Mouse (Mus musculus) kidney, embryonic 16.5 days (tissue): Measurements from ENCODE around the gene Rps7. TPM values are rescaled to one million over a fixed set of nuclear protein-coding genes. Genes with fewer than 3 reads are reported as not detected.
A peak's percentile ranks its signal among the peaks of the same experiment; 100 is the strongest.

ENCODE experiments used
- ATAC-seq: fragments of 200-750 bp; cut with Nextera tagmentation; 2 replicates; pipeline ENCODE4 v1.8.0; 2017; ENCODE audit warnings: moderate TSS enrichment; ENCODE audit not compliant: low FRiP score, low TSS enrichment
- H3K27ac ChIP-seq: fragments of 300-500 bp; sonication (generic); 2 replicates; pipeline ENCODE4 v1.5.1; 2014; ENCODE audit warnings: low read length
- H3K27me3 ChIP-seq: fragments of 300-500 bp; sonication (generic); 2 replicates; pipeline ENCODE4 v1.6.1; 2014; ENCODE audit warnings: low read length, control low read depth, mixed read lengths; ENCODE audit not compliant: insufficient read depth
- H3K36me3 ChIP-seq: fragments of 300-500 bp; sonication (generic); 2 replicates; pipeline ENCODE4 v1.6.1; 2014; ENCODE audit warnings: low read length, control low read depth, mixed read lengths; ENCODE audit not compliant: insufficient read depth
- H3K4me1 ChIP-seq: fragments of 300-500 bp; sonication (generic); 2 replicates; pipeline ENCODE4 v1.6.1; 2014; ENCODE audit warnings: low read length, control low read depth, mixed read lengths; ENCODE audit not compliant: insufficient read depth
- H3K4me2 ChIP-seq: fragments of 300-500 bp; sonication (generic); replicated peaks from 2 replicates; pipeline ENCODE4 v1.6.1; 2014; ENCODE audit warnings: low read depth, low read length
- H3K4me3 ChIP-seq: fragments of 300-500 bp; sonication (generic); 2 replicates; pipeline ENCODE4 v1.5.1; 2014; ENCODE audit warnings: mild to moderate bottlenecking, low read length
- H3K9ac ChIP-seq: fragments of 300-500 bp; sonication (generic); replicated peaks from 2 replicates; pipeline ENCODE4 v1.6.1; 2014; ENCODE audit warnings: low read length
- H3K9me3 ChIP-seq: fragments of 300-500 bp; sonication (generic); 2 replicates; pipeline ENCODE4 v1.6.1; 2016; ENCODE audit warnings: low read length, control low read depth
- WGBS: fragments of 180-500 bp; shearing (Covaris S2); extraction: QIAGEN DNeasy Blood & Tissue Kit; methylation state at CpG from one replicate; pipeline ENCODE4 v1.1.7; 2014; 5-methylcytosine and 5-hydroxymethylcytosine counted together
- polyA plus RNA-seq: library from polyadenylated mRNA; unstranded; fragments of >200 nt; fragmentation: Nextera tagmentation; extraction: Ambion mirVana; gene quantifications from 2 replicates; pipeline ENCODE4 v1.2.1, GENCODE M21; 2015

Gene Rps7
- polyA plus RNA-seq, 1 experiment from 2014 or later, result 566 TPM

DNA sequence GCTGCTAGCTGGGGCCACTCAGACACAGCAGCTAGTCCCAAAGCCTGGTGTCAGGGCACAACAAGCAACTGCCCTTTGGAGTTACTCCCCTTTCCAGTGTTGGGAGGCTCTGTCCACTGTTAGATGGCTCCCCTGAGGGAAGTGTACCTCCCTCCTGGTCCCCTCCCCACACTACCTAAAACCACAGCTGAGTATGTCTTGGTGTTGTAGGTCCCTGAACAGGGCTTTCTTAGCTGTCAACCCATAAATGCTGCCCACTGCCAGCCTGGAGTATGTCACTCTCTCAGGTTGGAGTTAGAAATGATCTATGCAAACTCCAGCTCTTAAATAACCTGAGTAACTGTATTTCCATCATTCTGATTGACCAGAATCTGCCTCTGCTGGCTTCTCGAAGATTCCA lies 13.1 kb downstream of the Rps7 start:
- WGBS, result 56% methylated on average over 1 of the region's 1 CpGs
- no peaks in the 10 kb centered on the region for H3K36me3 ChIP-seq
- no peak overlapping the region for H3K4me3 ChIP-seq
- no peak overlapping the region for H3K9ac ChIP-seq
- peak overlapping the region; percentile 56 for H3K27ac ChIP-seq
- H3K4me2 ChIP-seq, result no peak overlapping the region
- ATAC-seq, result no peak
- H3K9me3 ChIP-seq, result no peaks in the 10 kb centered on the region
- H3K4me1 ChIP-seq, result peaks cover 18% of the 10 kb centered on the region
- no peaks in the 10 kb centered on the region for H3K27me3 ChIP-seq

DNA sequence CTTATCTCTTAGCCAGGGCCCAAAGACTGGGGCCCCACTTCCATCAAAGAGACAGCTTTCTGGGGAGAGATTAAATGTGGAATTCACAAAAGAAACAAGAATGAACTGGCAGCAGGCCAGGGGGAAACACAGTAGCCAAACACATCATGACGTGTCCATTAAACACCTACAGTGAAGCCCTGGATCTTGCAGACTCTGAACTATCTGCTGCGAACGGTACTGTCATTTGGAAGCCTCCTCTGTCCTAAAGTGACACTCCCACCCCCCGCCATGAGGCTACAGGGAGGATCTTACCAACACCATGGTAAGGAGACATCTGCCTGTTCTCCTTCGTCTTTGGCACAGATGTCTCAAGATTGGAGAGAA lies 13.6 kb downstream of the Rps7 start:
- Histone ChIP-seq H3K27me3 (no peaks in the 10 kb centered on the region), H3K4me2 (no peak overlapping the region; the same call in 1 of the 2 replicates), H3K36me3 (no peaks in the 10 kb centered on the region), H3K4me1 (peaks cover 18% of the 10 kb centered on the region), H3K9ac (no peak overlapping the region), H3K4me3 (no peak overlapping the region), H3K9me3 (no peaks in the 10 kb centered on the region), H3K27ac (no peak overlapping the region)
- 33% methylated on average over 5 of the region's 5 CpGs for WGBS
- ATAC-seq, result no peak

DNA sequence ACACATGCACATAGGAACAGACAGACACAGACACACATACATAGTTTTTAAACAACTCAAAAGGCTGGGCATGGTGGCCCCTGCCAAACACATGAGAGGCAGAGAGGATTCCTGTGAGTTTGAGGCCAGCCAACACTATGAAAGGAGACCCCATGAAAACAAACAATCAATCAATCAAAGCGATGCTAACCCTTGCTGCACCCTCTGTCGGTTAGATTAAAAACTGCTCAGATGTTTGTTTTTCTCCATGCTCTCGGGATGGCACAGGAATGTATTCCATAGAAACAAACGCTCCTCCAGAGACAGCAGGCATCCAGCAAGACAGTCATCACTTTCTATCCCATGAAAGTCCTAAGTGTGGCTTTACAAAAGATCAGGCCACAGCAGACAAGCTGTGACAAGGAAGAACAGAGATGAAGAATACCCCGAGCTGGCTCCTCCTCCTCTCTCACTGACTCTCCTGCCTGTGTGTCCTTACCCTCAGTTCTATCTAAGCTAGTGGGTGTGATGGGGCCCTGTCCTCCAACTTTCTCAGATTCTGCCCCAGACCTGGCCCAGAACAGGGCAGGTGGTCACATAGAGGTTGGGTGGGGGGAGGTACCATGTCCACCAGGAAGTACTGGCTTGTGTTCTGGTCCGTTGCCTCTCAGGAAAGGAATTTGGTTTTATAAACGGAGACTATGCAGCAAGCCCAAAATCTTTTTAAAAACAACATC lies 14.1 kb downstream of the Rps7 start:
- Histone ChIP-seq H3K4me3 (no peak overlapping the region), H3K4me2 (peak overlapping the region; percentile 10), H3K4me1 (peaks cover 18% of the 10 kb centered on the region), H3K27ac (no peak overlapping the region), H3K9me3 (no peaks in the 10 kb centered on the region), H3K27me3 (no peaks in the 10 kb centered on the region), H3K36me3 (no peaks in the 10 kb centered on the region), H3K9ac (no peak overlapping the region)
- ATAC-seq, result peak; percentile 43; the same call in 1 of the 2 replicates
- WGBS, result 10% methylated on average over 7 of the region's 7 CpGs

DNA sequence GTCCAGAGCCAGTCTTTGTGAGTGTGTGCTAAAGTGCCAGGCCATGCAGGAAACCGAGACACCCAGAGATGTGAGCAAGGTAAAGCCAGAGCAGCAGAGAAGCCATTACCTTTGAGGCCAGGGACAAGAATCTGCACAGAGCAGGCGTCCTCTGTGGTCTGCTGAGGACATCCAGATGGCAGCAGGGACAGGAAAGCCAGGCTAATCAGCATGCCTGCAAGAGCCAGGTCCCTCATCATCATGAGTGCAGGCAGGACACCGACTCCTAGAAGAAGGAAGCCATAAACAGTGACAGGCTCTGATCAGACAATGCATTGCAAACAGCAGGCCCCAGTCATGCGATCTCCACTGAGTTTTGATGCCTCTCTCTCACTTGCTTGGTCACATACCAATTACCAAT lies 18.5 kb downstream of the Rps7 start:
- ATAC-seq, result no peak
- H3K36me3 ChIP-seq, result no peaks in the 10 kb centered on the region
- H3K4me2 ChIP-seq, result no peak overlapping the region
- no peak overlapping the region for H3K9ac ChIP-seq
- peaks cover 14% of the 10 kb centered on the region for H3K4me1 ChIP-seq
- no peak overlapping the region for H3K27ac ChIP-seq
- H3K27me3 ChIP-seq, result no peaks in the 10 kb centered on the region
- H3K4me3 ChIP-seq, result no peak overlapping the region
- 54% methylated on average over 4 of the region's 4 CpGs for WGBS
- H3K9me3 ChIP-seq, result no peaks in the 10 kb centered on the region

DNA sequence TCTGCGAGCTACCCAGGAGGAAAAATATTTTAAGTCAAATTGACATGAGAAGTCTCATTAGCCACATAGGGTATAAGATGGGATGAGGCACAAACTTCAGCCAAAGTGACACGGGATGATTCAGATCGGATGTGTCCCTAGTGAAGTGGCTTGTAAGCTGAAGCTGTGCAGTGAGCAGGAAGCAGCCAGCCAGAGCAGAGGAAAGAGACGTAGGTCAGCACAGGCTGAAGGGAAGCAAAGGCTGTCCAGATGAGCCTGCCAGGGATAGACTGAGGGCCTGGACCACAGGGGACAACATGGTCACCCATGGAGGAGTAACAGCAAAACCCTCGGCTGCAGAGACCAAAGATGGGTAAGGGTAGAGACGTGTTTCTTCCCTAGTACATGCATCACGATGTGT lies 21.4 kb downstream of the Rps7 start:
- H3K9me3 ChIP-seq, result no peaks in the 10 kb centered on the region
- H3K4me3 ChIP-seq, result no peak overlapping the region
- no peak overlapping the region for H3K4me2 ChIP-seq
- no peaks in the 10 kb centered on the region for H3K27me3 ChIP-seq
- H3K27ac ChIP-seq, result no peak overlapping the region
- ATAC-seq, result no peak
- no peak overlapping the region for H3K9ac ChIP-seq
- WGBS, result 62% methylated on average over 7 of the region's 7 CpGs
- H3K36me3 ChIP-seq, result no peaks in the 10 kb centered on the region
- no peaks in the 10 kb centered on the region for H3K4me1 ChIP-seq

DNA sequence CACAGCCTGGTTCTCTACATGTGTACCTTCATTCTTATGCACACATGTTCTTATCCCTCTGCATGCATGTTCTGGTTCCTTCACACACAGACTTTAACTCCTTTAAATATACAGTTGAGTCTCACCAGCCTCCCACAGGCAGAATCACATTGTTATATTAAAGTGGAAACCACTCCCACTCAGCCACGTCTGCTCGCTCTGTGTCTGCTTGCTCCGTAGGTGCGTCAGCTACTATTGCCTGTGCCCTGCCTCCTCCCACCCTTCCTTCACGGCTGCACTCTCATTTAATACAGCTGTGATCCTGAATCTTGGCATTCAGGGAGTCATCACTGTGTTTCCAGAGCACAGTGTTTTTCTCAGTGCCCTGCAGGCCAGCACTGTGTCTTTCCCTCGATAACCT lies 23.4 kb downstream of the Rps7 start:
- no peak overlapping the region for H3K9ac ChIP-seq
- no peak overlapping the region for H3K4me2 ChIP-seq
- ATAC-seq, result no peak
- H3K9me3 ChIP-seq, result no peaks in the 10 kb centered on the region
- no peaks in the 10 kb centered on the region for H3K36me3 ChIP-seq
- H3K27ac ChIP-seq, result no peak overlapping the region
- WGBS, result 26% methylated on average over 6 of the region's 6 CpGs
- H3K27me3 ChIP-seq, result no peaks in the 10 kb centered on the region
- no peak overlapping the region for H3K4me3 ChIP-seq
- 0 out of 2 replicates have a peak, but pooled peaks cover 2% of the 10 kb centered on the region for H3K4me1 ChIP-seq

DNA sequence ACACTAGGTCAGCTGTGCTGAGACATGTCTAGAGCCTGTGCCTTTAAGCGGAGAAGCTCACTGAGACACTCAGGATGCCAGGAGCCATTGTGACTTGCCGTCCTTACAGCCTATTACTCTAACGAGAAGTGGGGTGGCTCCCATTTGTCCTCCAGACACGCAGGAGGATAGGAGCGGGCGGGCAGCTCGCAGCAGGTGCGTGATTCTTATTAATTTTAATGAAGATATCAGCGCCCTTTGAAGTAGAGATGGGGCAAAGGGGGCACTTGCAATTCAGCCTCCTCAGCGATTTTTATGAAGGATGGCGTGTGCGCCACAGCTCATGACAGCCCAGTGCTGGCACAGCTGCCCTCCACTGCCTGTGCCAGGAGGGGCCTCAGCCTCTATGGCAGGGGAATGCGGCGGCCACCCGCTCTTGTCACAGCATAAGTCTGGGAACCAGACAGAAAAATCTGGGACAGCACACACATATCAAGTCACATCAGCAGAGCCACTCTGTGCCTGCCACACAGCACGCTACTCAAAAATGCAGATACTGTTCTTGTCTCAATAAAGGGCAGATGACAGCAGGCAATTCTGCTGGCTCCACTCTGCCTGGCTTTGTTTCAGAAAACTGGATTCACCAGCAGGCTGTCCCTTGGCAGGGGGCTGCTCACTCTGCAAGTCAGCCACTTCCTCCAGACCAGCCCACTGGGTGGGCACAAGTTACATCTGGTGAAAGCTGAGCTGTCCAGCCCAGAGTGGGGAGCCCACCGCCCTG lies 28.0 kb downstream of the Rps7 start:
- 0 out of 2 replicates have a peak, but pooled peaks cover 2% of the 10 kb centered on the region for H3K4me1 ChIP-seq
- no peaks in the 10 kb centered on the region for H3K9me3 ChIP-seq
- no peak overlapping the region for H3K9ac ChIP-seq
- no peak overlapping the region for H3K4me3 ChIP-seq
- no peak overlapping the region for H3K4me2 ChIP-seq
- H3K27me3 ChIP-seq, result no peaks in the 10 kb centered on the region
- H3K36me3 ChIP-seq, result no peaks in the 10 kb centered on the region
- ATAC-seq, result no peak
- WGBS, result 59% methylated on average over 17 of the region's 17 CpGs
- H3K27ac ChIP-seq, result no peak overlapping the region

DNA sequence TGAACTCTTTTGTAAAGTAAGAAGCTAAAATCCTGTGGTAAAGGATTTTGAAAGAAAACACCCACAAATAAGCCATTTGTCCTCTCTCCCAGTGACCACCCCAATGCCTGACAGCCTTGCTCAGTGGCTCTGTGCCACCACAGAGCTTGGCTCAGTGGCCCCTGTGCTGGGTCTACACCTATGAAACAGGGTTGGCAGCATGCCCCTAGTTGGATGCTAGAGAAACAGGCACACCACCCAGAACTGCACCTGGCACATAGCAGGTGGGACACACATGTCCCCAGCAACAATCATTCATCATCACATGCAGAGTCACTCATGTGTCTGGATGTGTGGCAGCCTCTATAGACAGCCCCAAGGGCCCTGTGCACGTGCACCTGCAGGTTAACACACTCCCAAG lies 32.3 kb downstream of the Rps7 start:
- H3K4me2 ChIP-seq, result no peak overlapping the region
- no peaks in the 10 kb centered on the region for H3K9me3 ChIP-seq
- no peaks in the 10 kb centered on the region for H3K27me3 ChIP-seq
- H3K36me3 ChIP-seq, result no peaks in the 10 kb centered on the region
- ATAC-seq, result no peak
- 0 out of 2 replicates have a peak, but pooled peaks cover 2% of the 10 kb centered on the region for H3K4me1 ChIP-seq
- H3K4me3 ChIP-seq, result no peak overlapping the region
- no peak overlapping the region for H3K9ac ChIP-seq
- H3K27ac ChIP-seq, result no peak overlapping the region
- WGBS, result 77% methylated on average over 1 of the region's 1 CpGs

DNA sequence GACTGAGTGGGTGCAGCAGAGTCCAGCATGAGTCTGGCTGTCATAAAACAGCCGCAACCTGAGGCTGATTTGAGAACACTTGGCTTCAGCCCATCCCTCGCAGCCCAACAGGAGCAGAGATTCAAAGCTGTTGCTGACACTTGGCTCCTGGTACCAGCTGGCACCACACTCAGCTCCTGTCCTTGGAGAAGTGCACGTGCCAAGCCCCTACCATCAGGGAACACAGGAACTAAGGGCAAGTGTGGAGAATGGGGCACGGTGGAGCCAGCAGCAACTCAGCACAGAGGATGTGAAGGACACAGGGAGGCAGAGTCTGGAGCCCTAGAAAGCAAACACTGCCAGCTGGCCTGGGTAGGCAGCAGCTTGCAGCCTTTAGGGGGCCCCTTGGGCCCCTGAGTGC lies 33.5 kb downstream of the Rps7 start:
- Histone ChIP-seq H3K27me3 (no peaks in the 10 kb centered on the region), H3K9ac (no peak overlapping the region), H3K27ac (no peak overlapping the region), H3K4me2 (no peak overlapping the region), H3K36me3 (no peaks in the 10 kb centered on the region), H3K9me3 (no peaks in the 10 kb centered on the region), H3K4me3 (no peak overlapping the region), H3K4me1 (no peaks in the 10 kb centered on the region)
- WGBS, result 15% methylated on average over 4 of the region's 4 CpGs
- no peak for ATAC-seq

DNA sequence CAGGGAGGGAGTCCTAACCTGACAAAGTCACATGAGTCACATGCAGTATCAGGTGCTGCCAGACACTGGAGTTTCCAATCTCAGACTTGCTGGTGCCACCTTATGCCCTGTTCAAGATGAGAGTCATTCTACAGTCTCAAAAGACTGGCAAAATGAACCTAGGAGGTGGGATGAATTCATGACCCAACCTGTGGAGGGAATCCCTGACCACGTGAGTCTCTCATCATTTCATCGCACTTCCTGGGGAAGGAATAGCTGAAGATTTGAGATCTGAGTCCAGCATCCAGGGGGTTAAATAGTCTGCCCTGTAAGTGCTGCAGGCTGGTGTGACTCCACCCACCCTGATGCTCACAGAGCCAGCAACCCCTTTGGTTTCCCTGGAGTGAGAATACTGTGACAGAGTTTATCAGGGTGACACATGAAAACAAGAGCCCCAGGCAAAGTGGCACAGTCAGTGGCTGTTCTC lies 37.2 kb downstream of the Rps7 start:
- Histone ChIP-seq H3K4me1 (no peaks in the 10 kb centered on the region), H3K36me3 (no peaks in the 10 kb centered on the region), H3K4me3 (no peak overlapping the region), H3K9ac (no peak overlapping the region), H3K27ac (no peak overlapping the region), H3K27me3 (no peaks in the 10 kb centered on the region), H3K4me2 (no peak overlapping the region), H3K9me3 (no peaks in the 10 kb centered on the region)
- no peak for ATAC-seq
- WGBS, result 39% methylated on average over 2 of the region's 2 CpGs
